Mouse (Mus musculus): ENCODE data around the gene Tyw5. TPM values are rescaled to one million over a fixed set of nuclear protein-coding genes. Genes with fewer than 3 reads are reported as not detected.

Tyw5 gene
- 23.4 and 23.6 TPM in 2 replicates for polyA plus RNA-seq (2015; fragmentation: Nextera tagmentation; extraction: Ambion mirVana)

DNA sequence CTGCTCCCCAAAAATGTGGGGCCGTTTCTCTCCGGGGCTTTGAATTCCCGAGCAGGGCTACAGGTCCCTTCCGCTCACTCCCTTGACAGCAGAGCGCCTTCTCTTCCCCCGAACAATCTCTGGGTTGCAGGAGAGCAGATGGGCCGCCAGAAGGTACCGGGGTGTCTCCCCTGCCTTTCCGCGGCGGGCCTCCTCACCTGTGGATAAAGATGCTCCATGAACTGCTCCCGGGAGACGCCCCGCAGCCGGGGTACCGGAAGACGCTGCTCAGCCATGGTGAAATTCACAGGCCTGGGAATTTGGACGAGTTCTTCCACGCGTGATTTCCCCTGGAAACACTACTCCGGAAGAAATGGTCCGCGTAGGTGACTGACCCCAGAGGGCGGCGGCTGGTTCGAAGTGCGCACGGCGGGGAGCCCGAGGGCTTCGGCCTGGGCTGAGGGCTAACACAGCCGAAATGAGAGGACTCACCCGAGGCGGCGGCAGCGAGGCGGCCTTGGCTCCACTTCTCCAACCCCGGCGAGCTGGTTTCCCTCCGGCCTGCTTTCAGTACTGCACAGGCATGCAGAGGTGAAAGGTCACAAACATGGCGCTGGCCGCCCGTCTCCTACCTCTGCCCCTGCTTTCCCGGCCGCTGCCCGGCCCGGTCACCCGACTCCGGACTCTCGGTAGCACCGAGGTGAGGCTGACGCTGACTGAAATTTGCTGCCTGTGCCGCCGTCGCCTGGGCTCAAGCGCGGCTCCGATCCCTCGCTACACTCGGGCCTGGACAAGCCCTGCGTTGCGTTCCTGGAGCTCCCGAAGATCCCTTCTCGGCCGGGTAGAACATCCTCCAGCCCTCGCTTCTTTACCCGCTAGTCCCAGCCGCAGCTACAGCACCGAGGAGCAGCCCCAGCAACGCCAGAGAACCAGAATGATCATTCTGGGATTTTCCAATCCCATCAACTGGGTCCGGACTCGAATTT is at the start of gene Tyw5, which contains the start of gene Maip1:
Gene Tyw5, minus strand, starts transcription at position 915 of the 965 bp plus-strand sequence.
Gene Maip1, plus strand, starts transcription at position 142 of the 965 bp plus-strand sequence.
- no peaks in the 10 kb centered on the region for H3K9me3 ChIP-seq
- under 1% methylated on average over 72 of the region's 72 CpGs for WGBS
- peak; percentile 92 for ATAC-seq (replicated peaks)

DNA sequence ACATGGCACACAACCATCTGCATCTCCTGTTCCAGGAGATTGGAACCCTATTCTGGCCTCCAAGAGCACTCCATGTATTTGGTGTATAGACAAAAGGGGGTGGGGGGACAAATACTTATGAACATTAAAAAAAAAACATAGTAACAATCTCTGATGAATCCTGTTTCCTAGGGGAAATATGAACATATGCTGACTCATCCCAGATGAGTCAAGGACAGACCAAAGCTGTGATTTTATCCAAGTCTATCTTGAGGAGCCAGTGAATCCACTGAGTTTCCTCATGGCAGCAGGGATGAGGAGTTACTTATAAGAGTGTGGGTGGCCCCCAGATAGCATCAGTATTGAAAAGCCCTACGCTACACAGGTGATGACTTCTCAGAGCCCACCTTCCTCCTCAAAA is 43.3 kb upstream of the Tyw5 start:
- Histone ChIP-seq H3K36me3 (no peaks in the 10 kb centered on the region), H3K4me1 (no peaks in the 10 kb centered on the region), H3K9ac (replicated peaks) (no peak overlapping the region), H3K27me3 (no peaks in the 10 kb centered on the region), H3K9me3 (no peaks in the 10 kb centered on the region), H3K27ac (replicated peaks) (no peak overlapping the region), H3K4me2 (replicated peaks) (no peak overlapping the region), H3K4me3 (no peak overlapping the region)
- ATAC-seq (replicated peaks) = no peak
- WGBS = 97% methylated on average over 1 of the region's 1 CpGs

More for the DNA sequence above, at the start of gene Tyw5, which contains the start of gene Maip1:
- peak within 1 kb of the TSS; percentile 73 for H3K4me2 ChIP-seq (replicated peaks)
- H3K27me3 ChIP-seq = no peaks in the 10 kb centered on the region
- peak within 1 kb of the TSS; percentile 90 for H3K9ac ChIP-seq (replicated peaks)
- no peaks in the 10 kb centered on the region for H3K36me3 ChIP-seq
- peak within 1 kb of the TSS; percentile 94 for H3K27ac ChIP-seq (replicated peaks)
- peak within 1 kb of the TSS; percentile 88 for H3K4me3 ChIP-seq
- peaks cover 35% of the 10 kb centered on the region for H3K4me1 ChIP-seq

DNA sequence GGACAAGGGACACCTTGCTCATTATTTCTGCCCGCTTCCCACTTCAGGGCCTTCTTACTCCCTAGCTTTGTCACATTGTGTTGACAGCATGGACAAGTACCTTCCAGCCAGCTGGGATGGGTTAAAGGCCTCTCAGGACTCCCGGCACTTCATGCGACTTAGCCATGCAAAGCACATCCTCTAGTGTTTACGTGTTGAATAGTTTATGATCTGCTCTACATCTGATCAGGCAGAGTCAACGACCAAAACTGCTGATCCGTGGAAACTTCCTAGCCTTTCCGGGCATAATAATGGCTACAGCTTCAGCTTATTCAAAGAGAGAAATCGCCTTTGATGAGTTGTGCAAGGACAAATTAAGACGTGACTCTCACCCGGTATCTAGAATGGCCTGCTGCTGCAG is 38.8 kb upstream of the Tyw5 start:
- ATAC-seq (replicated peaks) = no peak
- Histone ChIP-seq H3K4me3 (no peak overlapping the region), H3K36me3 (no peaks in the 10 kb centered on the region), H3K27ac (replicated peaks) (no peak overlapping the region), H3K4me1 (no peaks in the 10 kb centered on the region), H3K9ac (replicated peaks) (no peak overlapping the region), H3K27me3 (no peaks in the 10 kb centered on the region), H3K4me2 (replicated peaks) (no peak overlapping the region), H3K9me3 (no peaks in the 10 kb centered on the region)
- 65% methylated on average over 10 of the region's 10 CpGs for WGBS

DNA sequence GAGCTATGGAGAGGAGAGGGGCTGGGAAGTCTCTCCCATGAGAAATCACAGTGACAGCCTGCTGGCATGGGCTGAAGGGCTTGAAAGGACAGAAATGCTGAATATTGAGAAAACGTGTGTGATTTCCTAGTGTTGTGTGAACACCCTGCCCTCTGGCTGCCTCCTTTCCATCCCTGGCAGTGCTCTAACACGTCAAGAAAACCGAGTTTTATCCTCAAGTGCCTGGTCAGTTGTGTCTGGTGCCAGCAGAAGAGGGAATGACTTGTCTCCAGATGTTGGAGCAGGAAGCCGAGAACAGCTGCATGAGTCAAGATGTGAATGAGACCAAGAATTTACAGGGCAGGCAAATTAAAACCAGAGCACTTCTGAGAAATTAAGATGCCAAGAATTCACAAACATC is 33.9 kb upstream of the Tyw5 start:
- no peak overlapping the region for H3K27ac ChIP-seq (replicated peaks)
- H3K9me3 ChIP-seq = no peaks in the 10 kb centered on the region
- H3K4me2 ChIP-seq (replicated peaks) = no peak overlapping the region
- H3K27me3 ChIP-seq = no peaks in the 10 kb centered on the region
- WGBS = 76% methylated on average over 4 of the region's 4 CpGs
- H3K9ac ChIP-seq (replicated peaks) = no peak overlapping the region
- H3K36me3 ChIP-seq = no peaks in the 10 kb centered on the region
- H3K4me1 ChIP-seq = peaks cover 13% of the 10 kb centered on the region
- no peak for ATAC-seq (replicated peaks)
- no peak overlapping the region for H3K4me3 ChIP-seq

DNA sequence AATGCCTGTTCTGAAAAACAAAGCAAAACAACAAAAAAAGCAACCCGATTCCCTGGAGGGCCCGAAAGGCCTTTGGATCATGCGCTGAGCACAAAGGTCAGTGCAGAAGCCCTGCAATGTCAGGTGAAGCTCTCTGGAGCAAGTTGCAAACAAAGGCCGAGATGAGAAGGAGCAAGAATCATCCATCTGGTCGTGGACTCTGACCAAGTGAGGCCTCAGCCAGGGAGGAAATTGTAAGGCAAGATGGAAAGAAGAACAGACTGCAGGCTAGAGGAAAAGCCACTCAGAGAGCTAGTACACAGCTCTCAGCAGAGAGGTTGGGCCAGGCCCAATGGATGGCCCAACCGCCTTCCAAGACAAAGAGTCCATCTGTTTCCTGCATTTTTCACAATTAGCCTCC is 32.1 kb upstream of the Tyw5 start:
- H3K4me3 ChIP-seq = no peak overlapping the region
- WGBS = 83% methylated on average over 6 of the region's 6 CpGs

DNA sequence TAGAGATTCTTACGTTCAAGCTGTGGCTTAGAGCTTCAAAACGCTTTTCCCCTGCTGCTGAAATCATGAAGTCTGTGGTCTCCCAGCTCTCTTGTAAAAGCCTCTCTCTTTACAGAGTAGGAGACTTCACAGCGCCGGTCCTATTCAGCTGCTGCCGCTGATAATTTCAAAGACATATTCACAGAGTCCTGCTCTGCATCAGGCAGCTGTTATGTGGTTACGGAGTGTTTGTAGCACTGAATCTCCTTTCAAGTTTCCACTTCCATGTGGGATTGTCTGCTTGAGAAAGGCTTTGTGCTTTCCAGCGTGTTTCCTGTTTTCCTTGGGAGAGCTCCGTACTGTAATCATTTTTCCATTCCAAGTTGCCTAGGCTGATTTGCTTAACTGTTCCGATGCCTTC is 30.1 kb upstream of the Tyw5 start:
- Histone ChIP-seq H3K4me1 (peaks cover 13% of the 10 kb centered on the region), H3K9me3 (no peaks in the 10 kb centered on the region), H3K4me2 (replicated peaks) (peak overlapping the region; percentile 35), H3K4me3 (peak overlapping the region; percentile 22), H3K27ac (replicated peaks) (peak overlapping the region; percentile 53), H3K9ac (replicated peaks) (0 out of 2 replicates have a peak overlapping the region, but pooled peaks have one; percentile 25), H3K36me3 (no peaks in the 10 kb centered on the region), H3K27me3 (no peaks in the 10 kb centered on the region)
- WGBS = 22% methylated on average over 9 of the region's 9 CpGs
- ATAC-seq (replicated peaks) = peak; percentile 78

More for the DNA sequence above, 32.1 kb upstream of the Tyw5 start:
- no peak for ATAC-seq (replicated peaks)
- Histone ChIP-seq H3K9me3 (no peaks in the 10 kb centered on the region), H3K4me2 (replicated peaks) (no peak overlapping the region), H3K4me1 (peaks cover 13% of the 10 kb centered on the region), H3K36me3 (no peaks in the 10 kb centered on the region), H3K9ac (replicated peaks) (no peak overlapping the region), H3K27ac (replicated peaks) (no peak overlapping the region), H3K27me3 (no peaks in the 10 kb centered on the region)

DNA sequence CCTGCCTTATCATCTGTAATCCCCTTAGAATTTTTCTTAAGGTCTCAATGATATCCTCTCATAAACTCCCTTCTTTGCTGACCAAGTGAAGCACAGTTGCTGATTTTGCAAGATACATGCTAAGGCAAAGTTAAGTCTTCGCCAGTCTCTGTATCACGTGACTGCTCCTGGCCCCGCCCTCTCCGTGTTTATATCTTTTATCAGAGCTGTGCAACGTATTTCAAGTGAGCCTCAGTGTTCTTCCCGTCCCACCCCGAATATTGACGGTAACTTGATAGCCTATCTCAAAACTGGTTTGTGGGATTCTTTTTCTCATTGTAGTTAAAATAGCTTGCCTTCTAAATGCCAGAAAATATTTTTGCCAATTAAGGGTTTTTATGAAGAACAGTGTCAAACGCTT is 29.5 kb upstream of the Tyw5 start:
- Histone ChIP-seq H3K9ac (replicated peaks) (0 out of 2 replicates have a peak overlapping the region, but pooled peaks have one; percentile 25), H3K9me3 (no peaks in the 10 kb centered on the region), H3K4me1 (peaks cover 13% of the 10 kb centered on the region), H3K27me3 (no peaks in the 10 kb centered on the region), H3K4me2 (replicated peaks) (peak overlapping the region; percentile 35), H3K4me3 (peak overlapping the region; percentile 22), H3K36me3 (no peaks in the 10 kb centered on the region), H3K27ac (replicated peaks) (peak overlapping the region; percentile 53)
- no peak for ATAC-seq (replicated peaks)
- 48% methylated on average over 9 of the region's 9 CpGs for WGBS

DNA sequence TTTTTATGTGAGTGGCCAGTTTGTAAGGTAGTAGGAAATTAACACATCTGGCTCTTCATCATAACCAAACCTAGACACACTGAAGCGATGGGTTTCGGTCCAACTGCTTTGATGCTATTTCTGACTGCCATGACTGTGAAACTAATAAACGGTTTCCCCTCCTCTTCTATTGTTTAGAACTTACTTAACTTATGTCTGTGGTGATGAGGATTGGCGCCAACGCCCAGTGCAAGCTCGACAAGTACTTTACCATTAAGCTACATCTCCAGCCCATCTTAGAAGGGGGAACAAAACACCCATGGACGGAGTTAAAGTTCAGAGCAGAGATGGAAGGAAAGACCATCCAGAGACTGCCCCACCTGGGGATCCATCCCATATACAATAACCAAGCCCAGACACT is 26.2 kb upstream of the Tyw5 start:
- Histone ChIP-seq H3K9ac (replicated peaks) (no peak overlapping the region), H3K36me3 (no peaks in the 10 kb centered on the region), H3K9me3 (no peaks in the 10 kb centered on the region), H3K27me3 (no peaks in the 10 kb centered on the region), H3K4me1 (peaks cover 34% of the 10 kb centered on the region), H3K27ac (replicated peaks) (no peak overlapping the region), H3K4me3 (no peak overlapping the region), H3K4me2 (replicated peaks) (no peak overlapping the region)
- ATAC-seq (replicated peaks) = no peak
- 94% methylated on average over 7 of the region's 7 CpGs for WGBS

DNA sequence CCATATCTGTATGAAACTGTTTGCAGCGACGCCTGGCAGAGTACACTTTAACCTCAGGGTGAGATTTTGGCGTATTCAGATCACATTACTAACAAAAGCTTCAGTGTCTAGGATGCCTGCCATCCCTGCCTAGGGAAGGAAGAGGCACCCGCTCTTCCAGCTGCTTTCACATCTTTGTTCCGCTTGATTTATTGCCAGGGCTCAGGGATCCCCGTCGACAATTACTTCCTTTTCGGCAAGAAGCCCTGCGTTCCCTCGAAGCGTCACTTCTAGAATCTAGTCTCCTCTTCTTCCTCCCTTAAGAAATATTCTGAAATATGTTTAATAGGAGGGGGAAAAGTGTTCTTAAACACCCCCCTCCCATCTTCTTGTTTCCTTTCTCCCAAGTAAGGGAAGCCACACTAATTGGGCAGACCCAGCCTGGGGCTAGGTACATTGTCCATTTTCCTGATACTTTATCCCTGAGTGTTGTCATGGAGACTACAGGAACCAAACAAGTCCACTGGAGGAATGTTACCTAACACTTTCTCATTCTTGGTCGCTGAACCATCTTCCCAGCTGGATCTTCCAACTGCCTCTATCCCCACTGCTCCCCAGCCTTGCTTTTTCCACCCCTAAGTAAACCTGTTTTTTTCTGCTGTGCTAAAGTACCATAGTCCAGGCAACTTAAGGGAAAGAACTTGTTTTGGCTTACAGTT is 23.0 kb upstream of the Tyw5 start:
- H3K9ac ChIP-seq (replicated peaks) = peak overlapping the region; percentile 6; the same call in 1 of the 2 replicates
- WGBS = 1% methylated on average over 12 of the region's 12 CpGs
- peak overlapping the region; percentile 32 for H3K4me2 ChIP-seq (replicated peaks)
- peak overlapping the region; percentile 24 for H3K27ac ChIP-seq (replicated peaks)
- no peaks in the 10 kb centered on the region for H3K36me3 ChIP-seq
- H3K27me3 ChIP-seq = no peaks in the 10 kb centered on the region
- H3K4me1 ChIP-seq = peaks cover 22% of the 10 kb centered on the region
- H3K4me3 ChIP-seq = no peak overlapping the region
- no peaks in the 10 kb centered on the region for H3K9me3 ChIP-seq
- peak; percentile 36; the same call in 1 of the 2 replicates for ATAC-seq (replicated peaks)

DNA sequence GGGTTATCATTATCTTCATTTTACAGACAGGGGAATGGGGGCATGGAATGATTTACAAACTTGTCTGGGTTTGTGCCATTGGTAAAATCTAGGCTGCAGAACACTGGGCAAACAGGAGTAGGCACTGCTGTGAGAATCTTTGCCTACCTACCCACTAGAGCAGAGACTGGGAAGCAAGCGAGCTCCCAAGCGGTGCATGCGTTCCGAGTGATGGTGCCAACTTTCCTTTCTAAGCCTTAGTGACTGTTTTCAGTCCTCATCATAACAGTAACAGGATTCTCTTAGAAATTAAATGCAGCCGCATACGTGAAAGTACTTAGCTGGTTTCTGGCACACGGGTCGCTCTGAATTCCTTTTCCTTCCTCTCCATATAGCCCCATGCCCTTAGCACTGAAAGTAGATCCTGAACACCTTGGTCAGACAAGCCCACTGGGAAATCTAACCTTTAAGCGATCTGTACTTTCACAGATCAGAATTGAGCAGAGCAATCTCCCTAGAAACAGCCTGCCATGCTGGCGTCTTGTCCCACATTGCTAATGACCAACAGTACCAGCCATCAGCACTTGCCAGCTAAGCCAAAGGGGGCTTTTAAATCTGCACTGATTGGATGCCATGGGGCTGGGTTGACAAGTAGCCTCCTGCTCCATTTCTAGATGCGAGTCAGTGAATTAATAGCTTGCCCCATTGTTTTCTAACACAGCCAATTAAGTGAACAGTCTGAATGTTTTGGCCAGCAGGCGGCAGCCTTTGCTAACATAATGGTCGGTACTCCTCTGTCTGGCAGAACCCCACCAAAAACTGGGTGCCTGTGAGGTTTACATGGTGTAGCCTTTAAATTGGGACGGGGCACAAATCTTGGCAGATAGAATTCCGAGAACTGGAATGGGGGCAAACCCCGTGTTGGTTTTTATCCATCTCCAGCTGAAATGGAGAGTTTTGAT is 21.7 kb upstream of the Tyw5 start:
- WGBS = 28% methylated on average over 16 of the region's 16 CpGs
- H3K4me3 ChIP-seq = peak overlapping the region; percentile 28
- peak overlapping the region; percentile 40 for H3K4me2 ChIP-seq (replicated peaks)
- no peaks in the 10 kb centered on the region for H3K36me3 ChIP-seq
- peak overlapping the region; percentile 64 for H3K27ac ChIP-seq (replicated peaks)
- no peaks in the 10 kb centered on the region for H3K9me3 ChIP-seq
- no peaks in the 10 kb centered on the region for H3K27me3 ChIP-seq
- H3K4me1 ChIP-seq = peaks cover 22% of the 10 kb centered on the region
- H3K9ac ChIP-seq (replicated peaks) = peak overlapping the region; percentile 50
- peak; percentile 93 for ATAC-seq (replicated peaks)

DNA sequence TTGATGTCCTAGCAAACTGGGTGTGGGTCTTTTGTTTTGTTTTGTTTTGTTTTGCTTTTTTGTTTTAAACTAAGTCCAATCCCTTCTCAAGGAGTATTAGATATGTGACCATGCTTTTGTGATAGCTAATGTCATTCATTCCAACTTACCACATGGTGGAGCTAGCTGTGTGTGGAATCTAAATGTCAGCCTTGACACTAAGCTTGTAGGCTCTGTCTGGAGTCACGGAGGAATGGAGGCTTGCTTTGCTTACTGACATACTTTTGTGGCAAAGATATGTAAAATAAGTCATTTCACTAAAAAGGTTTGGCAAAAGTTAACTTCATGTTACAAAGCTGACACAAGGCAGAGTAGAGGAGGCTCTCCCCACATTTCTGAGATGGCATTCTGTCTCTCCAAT is 16.8 kb upstream of the Tyw5 start:
- Histone ChIP-seq H3K27ac (replicated peaks) (no peak overlapping the region), H3K36me3 (no peaks in the 10 kb centered on the region), H3K4me1 (peaks cover 6% of the 10 kb centered on the region), H3K9me3 (no peaks in the 10 kb centered on the region), H3K4me3 (no peak overlapping the region), H3K27me3 (no peaks in the 10 kb centered on the region), H3K4me2 (replicated peaks) (no peak overlapping the region), H3K9ac (replicated peaks) (no peak overlapping the region)
- peak; percentile 57; the same call in 1 of the 2 replicates for ATAC-seq (replicated peaks)
- WGBS = 3% methylated on average over 1 of the region's 1 CpGs

Data from forebrain, embryonic 15.5 days (tissue).